Mouse (Mus musculus): ENCODE measurements around the gene Ifitm5.

- TF ChIP-seq SIN3A (IDR thresholded peaks at IDR 0.05; ENCODE audit: low read length), result no peak
- no peak for TF ChIP-seq NELFE (IDR thresholded peaks at IDR 0.05; ENCODE audit: low read depth, low read length)
- TF ChIP-seq KAT2A (conservative IDR thresholded peaks at IDR 0.05; ENCODE audit: low read depth, low read length), result no peak
- no peak for TF ChIP-seq POLR2A (IDR thresholded peaks at IDR 0.05; ENCODE audit: control insufficient read depth in 1 of 2, insufficient read depth in 1 of 2, low read depth in 1 of 2, low read length in 2 of 2, poor library complexity in 1 of 2)
- no peak for TF ChIP-seq CTCF (IDR thresholded peaks at IDR 0.05 in 2 of 3, conservative IDR thresholded peaks at IDR 0.05 in 1 of 3; ENCODE audit: control insufficient read depth in 1 of 3, insufficient read depth in 1 of 3, low read depth in 2 of 3, low read length in 3 of 3, poor library complexity in 1 of 3, severe bottlenecking in 1 of 3)
- no peak for TF ChIP-seq MAFK (IDR thresholded peaks at IDR 0.05; ENCODE audit: borderline replicate concordance, low read depth, low read length)
- TF ChIP-seq TCF12 (IDR thresholded peaks at IDR 0.05; ENCODE audit: low read depth, low read length), result no peak
Measured at GRCm38 (mm10) chr7:140946311-140946710, 3.8 kb downstream of the Ifitm5 start.
